Mouse (Mus musculus) right cerebral cortex, adult 2 months (tissue): Measurements from ENCODE around the gene Tmem262.

Experiments
- DNase-seq, 2 experiments: peaks; one replicate each; pipeline ENCODE4 v3.0.0; 2021 to 2022; ENCODE audit warnings: low spot score in 2 of 2

The Tmem262 gene

DNA sequence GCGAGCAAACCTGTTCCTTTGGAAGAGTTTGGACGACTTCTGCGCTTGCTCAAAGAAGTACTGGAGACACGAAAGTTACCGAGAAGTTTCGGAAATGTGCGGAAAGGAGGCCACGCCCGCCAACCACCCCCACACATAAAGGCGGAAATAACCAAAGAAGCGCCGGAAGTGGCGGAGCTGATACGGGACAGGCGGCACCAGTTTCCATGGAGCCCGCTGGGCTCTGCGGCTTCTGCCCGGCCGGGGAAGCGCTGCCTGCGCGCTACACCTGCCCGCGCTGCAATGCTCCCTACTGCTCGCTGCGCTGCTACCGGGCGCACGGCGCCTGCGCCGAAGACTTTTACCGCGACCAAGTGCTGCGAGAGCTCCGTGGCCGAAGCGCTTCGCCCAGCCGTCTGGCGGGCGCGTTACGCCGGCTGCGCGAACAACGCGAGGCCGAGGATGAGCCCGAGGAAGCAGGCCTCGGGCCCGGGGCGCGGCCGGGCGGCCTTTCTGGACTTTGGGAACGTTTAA lies 18.8 kb upstream of the Tmem262 start, which contains the start of gene Znhit2:
Gene Znhit2 (plus strand): TSS at position 172 of the 513 bp plus-strand sequence.
- peak; percentile 95 to 96 for DNase-seq

DNA sequence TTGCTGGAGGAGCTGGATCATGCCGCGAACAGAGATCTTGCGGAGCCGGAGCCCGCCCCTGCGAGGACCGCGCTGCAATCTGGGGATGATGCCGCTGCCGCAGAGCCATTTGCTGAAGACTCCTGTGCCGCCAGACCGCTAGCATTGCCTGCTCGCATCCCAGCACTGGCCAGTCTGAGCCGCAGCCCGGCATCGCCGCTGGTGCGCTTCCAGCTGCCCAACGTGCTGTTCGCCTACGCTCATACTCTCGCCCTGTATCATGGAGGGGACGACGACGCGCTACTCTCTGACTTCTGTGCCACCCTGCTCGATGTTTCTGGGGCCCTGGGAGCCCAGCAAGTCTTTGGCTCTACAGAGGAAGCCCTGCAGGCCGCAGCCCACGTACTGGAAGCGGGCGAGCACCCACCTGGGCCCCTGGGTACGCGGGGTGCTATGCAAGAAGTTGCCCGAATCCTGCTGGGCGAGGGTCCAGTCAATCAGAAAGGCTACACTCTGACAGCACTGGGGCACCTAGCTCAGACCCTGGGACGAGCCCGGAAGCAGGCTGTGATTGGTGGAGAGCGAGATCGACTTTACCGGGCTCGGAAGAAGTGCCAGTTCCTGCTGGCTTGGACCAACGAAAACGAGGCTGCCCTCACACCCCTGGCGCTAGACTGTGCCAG lies 18.1 kb upstream of the Tmem262 start:
- peak; percentile 35 to 42 for DNase-seq

DNA sequence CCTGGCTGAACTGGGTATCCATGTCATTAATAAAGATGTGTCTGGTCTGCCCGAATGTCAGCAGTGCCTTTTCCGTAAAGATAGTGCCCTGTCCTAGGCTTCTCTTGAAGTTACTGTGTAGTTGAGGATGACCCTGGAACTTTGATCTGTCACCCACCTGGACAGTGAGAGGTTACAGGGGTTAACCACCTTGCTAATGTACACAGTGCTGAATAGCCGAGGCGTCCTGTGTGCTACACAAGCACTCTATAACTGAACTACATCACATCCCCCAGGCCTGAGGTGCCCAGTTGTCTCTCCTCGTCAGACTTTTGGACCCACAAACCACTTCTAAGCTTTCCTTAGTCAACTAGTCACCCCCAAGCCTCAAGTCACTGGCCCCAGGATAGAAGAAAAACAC lies 17.4 kb upstream of the Tmem262 start:
- no peak for DNase-seq

DNA sequence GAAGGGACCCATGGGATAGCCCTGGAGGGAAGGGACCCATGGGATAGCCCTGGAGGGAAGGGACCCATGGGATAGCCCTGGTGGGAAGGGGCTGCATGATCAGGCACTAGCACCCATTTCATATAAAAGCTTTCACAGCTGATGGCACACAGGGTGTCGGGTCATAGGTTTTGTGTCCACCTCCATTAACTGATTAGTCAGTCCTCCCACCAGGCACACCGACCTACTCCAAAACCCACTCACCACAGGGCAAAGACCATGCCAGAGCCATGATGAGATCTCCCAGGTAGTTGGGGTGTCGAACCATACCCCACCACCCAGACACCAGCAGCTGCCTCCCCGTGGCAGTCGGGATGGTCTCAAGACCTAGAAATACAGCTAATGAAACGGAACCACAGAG lies 16.8 kb upstream of the Tmem262 start:
- DNase-seq: no peak

DNA sequence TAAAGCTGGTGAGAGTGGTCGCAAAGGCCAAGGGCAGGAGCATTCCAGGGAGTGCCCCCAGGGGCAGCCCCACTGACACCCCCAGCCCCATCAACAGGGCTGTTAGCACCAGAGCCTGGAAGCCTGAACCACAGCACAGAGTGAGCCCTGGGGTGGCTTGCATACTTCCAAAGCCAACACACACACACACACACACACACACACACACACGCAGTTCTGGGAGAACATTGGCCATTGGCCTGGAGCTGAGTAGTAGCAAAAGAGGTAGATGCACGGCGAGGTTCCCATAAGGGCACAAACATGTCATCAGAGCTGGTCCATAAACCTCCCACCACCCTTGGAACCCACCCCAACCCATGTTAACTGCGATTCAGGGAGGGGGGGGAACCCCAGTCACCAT lies 13.3 kb upstream of the Tmem262 start:
- DNase-seq: peak in 1 of 2 experiments; percentile 20

DNA sequence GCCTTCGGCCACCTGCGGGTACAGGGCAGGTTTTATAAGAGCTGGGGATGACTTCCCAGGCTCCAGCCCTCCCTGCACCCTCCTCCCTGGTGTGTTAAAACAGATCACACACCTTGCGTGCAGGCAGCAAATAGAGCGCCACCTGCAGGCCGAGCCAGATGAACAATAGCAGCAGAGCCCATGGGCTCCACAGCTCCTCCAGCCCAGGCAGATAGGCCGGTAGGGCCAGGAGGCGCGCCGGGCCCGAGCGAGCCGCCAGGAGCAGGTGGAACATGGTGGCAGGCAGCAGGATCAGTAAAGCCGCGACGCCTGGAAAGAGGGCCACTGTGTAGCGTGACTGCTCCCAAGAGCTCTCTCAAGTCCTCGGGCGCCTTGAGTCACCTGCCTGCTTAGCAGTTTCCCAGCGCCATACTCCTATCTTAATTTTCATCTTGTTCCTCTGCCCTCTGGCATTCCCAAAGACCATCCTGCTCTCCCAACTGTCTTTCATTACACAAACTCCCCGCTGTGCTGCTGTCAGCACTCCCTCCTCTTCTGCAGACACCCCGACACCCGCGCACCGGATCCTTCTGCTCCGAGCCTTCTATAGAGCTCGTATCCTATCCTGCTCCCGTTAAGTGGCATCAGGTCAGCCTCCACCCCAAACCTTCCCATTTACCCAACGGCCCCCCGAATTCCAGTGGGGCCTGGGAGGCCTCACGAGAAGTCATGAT lies 12.7 kb upstream of the Tmem262 start:
- DNase-seq: peak; percentile 83 to 89

- DNase-seq: peak; percentile 85 to 87
Measured at GRCm38 (mm10) chr19:6067724-6068415, 12.0 kb upstream of the Tmem262 start, which contains the start of gene Tm7sf2. Tm7sf2 (minus strand) TSS chr19:6068373.

- no peak for DNase-seq
Measured at GRCm38 (mm10) chr19:6068951-6069350, 10.9 kb upstream of the Tmem262 start.

- no peak for DNase-seq
Measured at GRCm38 (mm10) chr19:6069851-6070250, 10.0 kb upstream of the Tmem262 start.

GRCm38 (mm10) chr19:6070571-6071250 lies 9.1 kb upstream of the Tmem262 start:
- no peak for DNase-seq

DNA sequence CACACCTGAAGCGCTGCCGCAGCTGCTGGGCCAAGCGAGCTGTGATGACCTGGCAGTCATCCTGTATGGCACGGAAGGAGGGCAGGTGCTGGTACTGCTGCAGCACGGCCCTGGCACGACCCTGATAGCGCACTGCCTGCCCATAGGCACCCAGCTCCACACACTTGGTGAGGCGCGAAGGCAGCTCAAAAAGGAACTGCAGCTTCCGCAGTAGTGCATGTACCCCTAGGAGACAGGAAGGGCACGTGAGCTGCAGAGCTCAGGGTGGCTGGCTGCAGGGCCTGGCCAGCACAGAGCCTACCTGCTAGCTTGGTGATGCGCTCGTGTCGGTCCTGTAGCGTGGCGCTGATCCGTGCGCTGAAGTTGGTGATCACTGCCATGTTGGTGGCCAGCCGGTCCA lies 8.6 kb upstream of the Tmem262 start:
- DNase-seq: no peak

GRCm38 (mm10) chr19:6073889-6074288 lies 5.9 kb upstream of the Tmem262 start:
- no peak for DNase-seq

DNA sequence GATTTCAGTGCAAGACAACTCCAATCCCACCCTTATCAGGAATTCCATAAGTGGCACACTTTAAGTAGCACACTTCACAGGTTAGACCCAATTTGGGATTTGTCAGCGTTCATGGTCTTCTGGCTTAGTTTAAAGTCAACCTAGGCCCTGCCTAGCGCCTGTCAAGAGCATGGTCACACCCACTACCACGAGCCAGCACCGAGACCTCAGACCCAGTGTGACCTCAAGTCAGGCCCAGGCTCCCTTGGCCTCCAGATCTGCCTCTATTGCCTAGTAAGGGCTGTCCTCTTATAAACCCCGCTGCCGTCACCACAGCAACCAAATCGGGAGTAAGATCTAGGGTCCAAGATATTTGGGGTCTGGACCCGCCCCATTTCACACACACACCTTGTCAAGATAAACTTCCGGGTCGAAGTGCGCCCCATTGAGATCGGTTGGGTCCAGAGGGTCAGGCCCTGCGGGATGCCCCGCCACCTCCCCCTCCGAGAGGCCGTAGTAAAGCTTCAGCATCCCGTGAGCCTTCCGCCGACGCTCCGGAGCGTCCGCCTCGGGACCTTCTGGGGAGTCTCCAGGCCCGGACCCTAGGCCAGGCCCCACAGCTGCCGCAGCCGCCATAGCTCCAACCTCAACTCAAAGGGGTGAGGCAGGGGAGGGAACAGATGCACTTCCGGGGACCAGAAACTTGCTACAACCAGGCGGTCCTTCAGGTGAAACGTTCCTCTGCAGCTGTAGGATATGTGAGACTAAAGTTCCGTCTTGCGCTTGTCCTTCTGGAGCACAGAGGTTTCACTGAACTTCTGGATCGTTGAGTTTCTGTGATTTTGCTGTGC lies 3.1 kb upstream of the Tmem262 start, which contains the start of gene Vps51:
Gene Vps51 (minus strand): TSS at position 668 of the 830 bp plus-strand sequence.
- DNase-seq: peak; percentile 91 to 92

- DNase-seq: no peak
Measured at GRCm38 (mm10) chr19:6082156-6082555, 2.3 kb downstream of the Tmem262 start, which contains the start of gene Gm28374. Gm28374 (minus strand) TSS chr19:6082256.

- peak; percentile 95 to 97 for DNase-seq
Measured at GRCm38 (mm10) chr19:6084478-6085248, 4.8 kb downstream of the Tmem262 start, which contains the start of the genes Zfpl1 and Cdca5. Zfpl1 (minus strand) TSS chr19:6084956. Cdca5 (plus strand) TSS chr19:6084983.

GRCm38 (mm10) chr19:6085417-6085879 lies 5.6 kb downstream of the Tmem262 start:
- DNase-seq: no peak

DNA sequence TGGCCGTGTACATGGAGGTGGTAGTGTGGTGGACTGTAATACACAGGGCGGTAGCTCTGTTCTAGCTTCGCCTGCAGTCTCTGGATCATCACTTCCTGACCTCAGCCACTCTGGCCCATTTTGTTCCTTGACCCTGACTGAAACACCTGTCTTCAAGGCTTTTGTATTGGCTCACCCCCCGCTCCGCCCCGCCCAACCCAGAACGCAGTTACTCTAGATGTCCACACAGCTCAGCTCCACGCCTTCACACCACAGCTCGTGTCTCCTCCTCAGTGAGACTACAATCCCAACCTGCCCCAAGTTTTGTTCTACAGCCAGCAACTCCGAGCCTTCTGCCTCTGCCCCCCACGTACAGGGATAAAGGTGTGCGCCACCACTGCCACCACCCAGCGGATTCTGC lies 9.0 kb downstream of the Tmem262 start:
- DNase-seq: no peak

- no peak for DNase-seq
Measured at GRCm38 (mm10) chr19:6094119-6094518, 14.3 kb downstream of the Tmem262 start, which contains the start of gene AC131692.1. AC131692.1 (plus strand) TSS chr19:6094419.

DNA sequence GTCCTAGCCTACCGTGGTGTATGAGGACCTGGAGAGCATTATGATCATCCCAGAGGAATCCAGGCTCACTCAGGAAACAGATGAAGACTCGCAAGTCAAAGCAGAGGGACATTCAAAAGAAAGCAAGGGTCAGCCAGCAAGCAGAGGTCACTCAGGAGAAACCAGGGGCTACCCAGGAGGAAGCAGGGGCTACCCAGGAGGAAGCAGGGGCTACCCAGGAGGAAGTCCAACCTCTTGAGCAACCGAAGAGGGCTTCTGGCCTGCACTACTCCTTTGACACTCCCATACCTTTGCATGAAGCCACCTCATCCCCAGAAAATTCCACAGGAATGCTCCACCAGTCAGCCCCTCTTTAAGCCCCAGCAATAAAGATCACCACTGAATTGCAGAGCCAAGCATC lies 18.0 kb downstream of the Tmem262 start:
- DNase-seq: no peak

DNA sequence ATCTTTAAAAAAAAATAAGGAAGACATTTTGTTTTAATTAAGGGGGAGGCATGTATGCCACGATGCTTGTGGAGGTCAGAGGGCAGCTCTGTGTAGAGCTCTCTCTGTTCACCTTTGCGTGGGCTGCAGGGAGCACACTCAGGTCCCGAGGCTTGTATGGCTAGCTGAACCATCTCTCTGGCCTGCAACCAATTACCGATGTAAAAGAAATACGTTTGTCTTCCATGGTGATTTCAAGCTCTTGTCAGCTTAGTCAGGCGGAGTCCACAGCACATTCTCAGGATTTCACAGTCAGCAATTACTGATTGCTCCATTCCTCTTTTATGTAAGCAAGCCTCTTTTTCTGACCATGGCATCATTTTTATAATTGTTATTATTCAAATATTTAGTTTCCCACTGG lies 21.4 kb downstream of the Tmem262 start:
- DNase-seq: no peak
